Mouse (Mus musculus) CD4-positive, CD25-positive, alpha-beta regulatory T cell, adult 2 months (primary cell): Measurements from ENCODE around the gene Vwa3b.

Experiments used
- DNase-seq: peaks from one replicate; pipeline ENCODE4 v3.0.0-alpha.2; 2012; ENCODE audit warnings: low read depth, low spot score

Gene Vwa3b

GRCm38 (mm10) chr1:37222002-37222401 lies 195.6 kb downstream of the Vwa3b start:
- DNase-seq, result no peak

- no peak for DNase-seq
Measured at GRCm38 (mm10) chr1:37230404-37230803, 204.0 kb downstream of the Vwa3b start.

- DNase-seq, result no peak
Measured at GRCm38 (mm10) chr1:37231295-37231701, 204.9 kb downstream of the Vwa3b start.
